Mouse (Mus musculus) cerebellum, adult 9-10 months (tissue): Measurements from ENCODE around the gene Ndufs3.

ENCODE experiments used
- DNase-seq: peaks from one replicate; pipeline ENCODE4 v3.0.0; 2022

The Ndufs3 gene

GRCm38 (mm10) chr2:90904076-90904855 lies at the start of gene Ndufs3, which contains the start of gene Kbtbd4:
Ndufs3 (minus strand) TSS chr2:90904827.
Kbtbd4 (plus strand) TSS chr2:90904740.
- peak; percentile 88 for DNase-seq

- DNase-seq = no peak
These were observed 48.8 kb upstream of the Ndufs3 start for GRCm38 (mm10) chr2:90953461-90953860.

- no peak for DNase-seq
These were observed 46.1 kb upstream of the Ndufs3 start for GRCm38 (mm10) chr2:90950582-90951194.

DNA sequence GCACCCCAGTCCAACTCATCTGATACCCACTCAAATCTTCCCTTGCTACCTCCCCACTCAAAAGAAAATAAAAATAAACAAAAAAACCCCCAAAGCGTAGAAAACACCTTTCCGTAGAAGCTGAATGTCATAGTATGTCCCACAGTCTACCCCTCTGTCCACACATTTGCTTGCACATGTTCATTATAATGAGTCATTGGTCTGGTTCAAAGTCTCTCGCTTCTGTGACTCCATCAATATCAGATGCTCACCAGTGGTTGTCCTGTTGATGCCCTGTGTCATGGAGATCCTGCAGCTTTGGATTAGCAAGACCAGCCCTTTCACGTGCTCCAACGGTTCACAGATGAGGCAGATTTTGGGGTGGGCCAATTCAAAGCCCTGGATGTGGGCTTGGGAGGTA lies 45.5 kb upstream of the Ndufs3 start:
- DNase-seq = no peak

- DNase-seq = peak; percentile 17
These were observed 37.1 kb upstream of the Ndufs3 start for GRCm38 (mm10) chr2:90941744-90942143.

DNA sequence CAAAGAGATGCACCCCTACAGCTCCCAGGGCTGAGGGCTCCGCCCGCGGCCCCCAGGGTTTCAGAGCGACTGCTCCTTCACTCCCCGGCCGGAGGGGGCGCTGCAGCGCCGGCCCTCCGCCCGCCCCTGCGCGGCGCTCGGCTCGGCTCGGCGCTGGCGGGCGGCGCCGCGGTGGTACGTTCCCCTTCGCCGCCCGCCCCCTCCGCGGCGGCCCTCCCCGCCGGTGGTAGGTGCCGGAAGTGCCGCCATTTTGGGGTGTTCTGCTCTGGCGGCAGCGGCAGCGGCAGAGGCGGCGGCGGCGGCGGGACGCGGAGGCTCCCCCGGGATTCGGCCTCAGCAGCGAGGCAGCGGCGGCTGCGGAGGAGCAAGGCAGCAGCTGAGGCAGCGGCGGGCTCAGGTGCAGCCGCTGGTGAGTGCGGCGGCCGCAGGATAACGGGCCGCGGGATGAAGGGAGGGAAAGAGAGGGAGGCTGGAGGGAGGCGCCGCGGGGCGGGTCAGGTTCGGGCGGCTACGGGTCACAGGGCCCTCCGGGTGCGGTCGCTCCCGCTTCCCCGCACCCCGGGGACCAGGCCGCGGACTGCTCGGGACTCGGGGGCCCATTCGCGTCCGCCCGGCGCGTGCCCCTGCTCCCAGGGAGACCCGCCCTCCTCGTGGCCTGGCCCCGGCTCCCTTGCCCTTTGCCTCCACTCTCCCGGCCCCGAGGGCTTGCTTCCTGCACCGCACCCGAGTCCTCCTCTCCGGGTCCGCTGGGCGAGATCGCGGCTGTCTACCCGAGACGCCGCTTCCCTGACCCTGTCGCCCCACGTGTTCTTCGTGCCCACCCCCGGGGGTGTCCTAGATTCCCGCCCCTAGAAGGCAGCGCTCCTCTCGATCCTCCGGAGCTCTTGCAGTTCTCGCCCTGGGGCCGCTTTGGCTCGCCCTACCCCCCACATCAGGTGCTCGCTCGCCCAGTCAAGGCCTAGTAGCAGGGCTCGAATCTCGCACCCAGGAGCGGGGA lies 35.9 kb upstream of the Ndufs3 start, which contains the start of gene Celf1:
Gene Celf1 (plus strand): TSS at position 150 of the 997 bp plus-strand sequence.
- DNase-seq = peak; percentile 79

GRCm38 (mm10) chr2:90939750-90940149 lies 35.1 kb upstream of the Ndufs3 start:
- DNase-seq = peak; percentile 65

GRCm38 (mm10) chr2:90938362-90938761 lies 33.7 kb upstream of the Ndufs3 start:
- DNase-seq = peak; percentile 31

GRCm38 (mm10) chr2:90932273-90932672 lies 27.6 kb upstream of the Ndufs3 start:
- DNase-seq = no peak

- DNase-seq = no peak
These were observed 27.2 kb upstream of the Ndufs3 start for GRCm38 (mm10) chr2:90931829-90932228.

- no peak for DNase-seq
These were observed 23.9 kb upstream of the Ndufs3 start for GRCm38 (mm10) chr2:90928566-90928965.

- no peak for DNase-seq
These were observed 18.0 kb upstream of the Ndufs3 start for GRCm38 (mm10) chr2:90922636-90923035.

GRCm38 (mm10) chr2:90921178-90921577 lies 16.6 kb upstream of the Ndufs3 start:
- DNase-seq = no peak

DNA sequence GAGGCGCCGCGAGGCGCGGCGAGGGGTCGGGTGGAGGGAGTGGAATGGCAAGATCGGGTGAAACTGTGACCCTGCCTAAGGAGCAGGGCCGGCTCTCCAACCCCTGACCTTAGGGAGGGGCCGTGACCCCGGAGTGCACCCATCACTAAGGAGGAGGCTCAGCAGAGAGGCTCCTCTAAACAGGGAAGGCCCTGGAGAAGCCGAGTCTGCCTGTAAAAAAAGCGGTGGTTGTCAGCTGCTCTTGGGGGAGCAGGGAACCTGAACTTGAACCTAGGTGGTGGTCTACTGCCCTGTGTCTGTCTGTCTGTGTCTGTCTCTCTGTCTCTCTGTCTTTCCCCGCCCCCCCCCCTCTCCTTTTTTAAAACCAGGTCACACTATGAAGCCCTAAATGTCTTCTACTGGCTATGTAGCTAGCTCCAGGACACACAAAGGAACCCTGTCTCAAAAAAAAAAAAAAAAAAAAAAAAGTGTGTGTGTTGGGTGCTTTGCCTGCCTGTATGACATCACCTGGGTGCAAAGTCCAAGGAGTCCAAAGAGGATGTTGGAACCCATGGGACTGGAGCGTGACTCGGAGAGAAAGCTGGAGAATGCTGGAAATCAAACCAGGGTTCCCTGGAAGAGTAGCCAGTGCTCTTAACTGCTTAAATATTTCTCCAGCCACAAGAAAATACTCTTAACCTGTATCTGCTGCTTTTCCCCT lies 13.5 kb upstream of the Ndufs3 start:
- DNase-seq = no peak

DNA sequence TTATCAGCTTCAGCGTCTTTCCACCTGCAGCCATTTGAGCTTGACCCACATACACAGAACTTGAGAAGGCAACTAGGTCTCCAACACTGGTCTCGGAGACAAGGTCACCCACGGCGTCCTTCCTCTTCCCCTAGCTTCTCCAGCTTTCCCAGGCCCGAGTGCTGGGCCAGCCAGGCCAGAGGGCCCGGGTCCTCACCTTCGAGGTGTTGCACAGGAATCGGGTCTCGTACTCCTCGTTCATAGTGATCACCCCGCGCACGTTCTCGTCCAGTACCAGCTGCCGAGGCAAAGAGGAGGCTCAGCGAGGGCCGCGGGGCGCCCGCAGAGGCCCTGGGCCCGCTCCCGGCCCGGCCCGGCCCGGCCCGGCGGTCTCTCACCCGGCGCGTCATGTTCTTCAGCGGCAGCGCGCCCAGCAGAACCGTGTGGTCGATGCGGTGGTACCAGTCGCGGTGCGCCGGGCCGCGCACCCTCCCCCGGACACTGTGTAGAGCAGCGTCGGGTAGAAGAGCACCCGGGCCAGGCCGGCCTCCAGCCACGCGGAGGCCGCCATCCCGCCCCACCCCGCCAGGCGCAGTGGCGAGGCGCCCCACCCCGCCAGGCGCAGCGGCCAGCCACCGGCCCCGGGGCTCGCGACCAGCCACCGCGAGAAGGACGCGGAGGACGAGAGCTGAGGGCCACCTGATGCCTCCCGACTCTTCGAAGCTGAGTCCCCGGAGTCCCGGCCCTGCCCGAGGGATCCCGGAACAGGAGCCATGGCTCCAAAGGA lies 12.8 kb upstream of the Ndufs3 start:
- DNase-seq = peak; percentile 65

- peak; percentile 47 for DNase-seq
These were observed 12.1 kb upstream of the Ndufs3 start for GRCm38 (mm10) chr2:90916560-90917232.

DNA sequence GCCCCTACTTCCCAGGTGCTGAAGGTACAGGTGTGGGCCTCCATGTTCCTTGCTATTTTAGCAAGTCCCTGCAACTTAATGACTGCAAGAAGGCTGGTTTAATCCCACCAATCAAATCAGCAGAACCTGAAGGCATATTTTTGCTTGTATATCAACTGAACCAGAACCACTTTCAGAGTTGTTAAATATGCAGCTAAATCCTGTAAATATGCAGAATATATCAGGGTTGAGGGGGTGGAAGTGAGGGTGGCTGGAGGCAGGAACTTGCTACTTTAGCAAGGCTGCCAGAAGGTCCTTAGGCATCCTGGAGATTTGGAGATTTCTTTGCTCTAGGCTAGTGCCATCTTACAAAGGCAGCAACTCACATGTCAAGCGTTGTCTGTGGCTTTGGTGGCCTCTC lies 10.9 kb upstream of the Ndufs3 start:
- DNase-seq = no peak

- DNase-seq = peak; percentile 62
These were observed 9.0 kb upstream of the Ndufs3 start for GRCm38 (mm10) chr2:90913671-90914070.

DNA sequence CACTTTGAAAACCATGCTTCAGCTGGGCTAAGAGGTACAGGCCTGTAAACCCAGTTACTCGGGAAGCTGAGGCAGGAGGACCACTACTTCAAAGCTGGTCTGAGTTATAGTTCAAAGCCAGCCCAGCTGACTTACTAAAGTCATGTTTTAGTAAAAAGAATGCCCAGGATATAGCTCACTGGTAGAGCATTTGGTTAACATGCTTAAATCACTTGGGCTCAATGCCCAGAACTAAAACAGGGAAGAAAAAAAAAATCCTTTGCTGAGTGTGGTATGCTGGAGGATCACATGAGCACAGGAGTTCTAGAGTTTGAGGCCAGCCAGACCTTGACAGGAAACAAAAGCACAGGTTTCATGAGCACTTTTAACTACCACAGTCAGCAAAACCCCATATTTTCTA lies 7.0 kb upstream of the Ndufs3 start:
- no peak for DNase-seq

GRCm38 (mm10) chr2:90910861-90911260 lies 6.2 kb upstream of the Ndufs3 start:
- DNase-seq = no peak

DNA sequence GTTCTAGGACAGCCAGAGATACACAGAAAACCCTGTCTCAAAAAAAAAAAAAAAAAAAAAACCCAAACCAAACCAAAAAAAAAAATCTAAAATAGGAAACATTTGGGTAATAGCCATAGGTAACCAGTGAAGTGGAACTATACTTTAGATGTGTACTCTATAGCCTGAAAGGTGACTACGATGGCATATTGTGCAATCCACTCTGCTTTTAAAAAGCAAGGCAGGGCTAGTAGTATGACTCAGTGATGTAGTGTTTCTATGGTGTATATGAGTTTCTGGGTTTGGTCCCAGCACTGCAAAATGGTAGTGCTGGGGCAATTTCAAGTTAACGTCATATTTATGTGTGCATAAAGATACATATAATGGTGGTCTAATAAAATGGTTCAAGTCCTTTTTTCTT lies 2.1 kb upstream of the Ndufs3 start:
- no peak for DNase-seq
